Mouse (Mus musculus): ENCODE measurements around the gene Tox4.

DNA sequence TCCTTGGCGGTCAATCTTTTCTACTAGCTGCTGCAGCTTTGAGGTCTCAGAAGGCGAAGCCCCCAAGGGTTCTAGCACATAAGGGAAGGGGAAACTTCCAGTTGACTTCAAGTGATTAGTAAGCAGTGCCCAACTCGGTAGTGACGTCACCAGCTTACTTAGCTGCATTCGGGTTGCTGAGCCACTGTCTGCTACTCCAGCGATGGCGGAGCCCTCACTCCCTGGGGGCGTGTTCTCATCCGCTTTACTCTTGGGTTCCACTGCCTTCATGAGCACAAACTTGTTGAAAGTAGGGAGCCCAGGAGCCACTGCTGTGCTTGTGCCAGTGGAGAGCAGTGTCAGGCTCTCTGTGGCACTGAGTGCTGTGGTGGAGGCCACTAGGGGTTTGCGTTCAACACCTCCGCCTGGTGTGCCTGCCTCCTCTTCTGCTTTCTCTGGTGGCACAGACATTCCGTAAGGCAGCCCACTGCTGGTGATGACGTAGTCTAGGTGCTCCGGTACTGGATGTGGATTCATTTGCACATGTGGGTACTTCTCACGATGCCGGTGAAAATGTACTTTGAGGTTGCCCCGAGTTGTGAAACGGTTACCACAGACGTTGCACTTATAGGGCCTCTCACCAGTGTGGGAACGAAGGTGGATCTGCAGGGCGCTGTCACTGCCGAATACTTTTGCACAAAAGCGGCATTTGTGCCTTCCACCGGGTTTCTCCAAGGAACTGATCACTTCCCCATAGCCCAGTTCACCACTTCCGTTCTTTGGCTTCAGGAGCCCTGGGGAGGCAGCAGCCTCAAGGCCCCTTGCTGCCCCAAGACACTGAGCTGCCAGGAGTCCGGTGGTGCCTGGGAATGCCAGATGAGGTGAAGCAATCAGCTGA, 35.2 kb downstream of the Tox4 start:
- TF ChIP-seq CTCF (IDR thresholded peaks at IDR 0.05; ENCODE audit: extremely low read depth, insufficient read depth, low read length): no peak
- TF ChIP-seq POLR2A (IDR thresholded peaks at IDR 0.05; ENCODE audit: extremely low read depth, insufficient read depth, low read length): no peak

All from cortical plate, adult 2 months (tissue).